Mouse (Mus musculus): ENCODE results near the gene Fbxo11.

Gene Fbxo11

DNA sequence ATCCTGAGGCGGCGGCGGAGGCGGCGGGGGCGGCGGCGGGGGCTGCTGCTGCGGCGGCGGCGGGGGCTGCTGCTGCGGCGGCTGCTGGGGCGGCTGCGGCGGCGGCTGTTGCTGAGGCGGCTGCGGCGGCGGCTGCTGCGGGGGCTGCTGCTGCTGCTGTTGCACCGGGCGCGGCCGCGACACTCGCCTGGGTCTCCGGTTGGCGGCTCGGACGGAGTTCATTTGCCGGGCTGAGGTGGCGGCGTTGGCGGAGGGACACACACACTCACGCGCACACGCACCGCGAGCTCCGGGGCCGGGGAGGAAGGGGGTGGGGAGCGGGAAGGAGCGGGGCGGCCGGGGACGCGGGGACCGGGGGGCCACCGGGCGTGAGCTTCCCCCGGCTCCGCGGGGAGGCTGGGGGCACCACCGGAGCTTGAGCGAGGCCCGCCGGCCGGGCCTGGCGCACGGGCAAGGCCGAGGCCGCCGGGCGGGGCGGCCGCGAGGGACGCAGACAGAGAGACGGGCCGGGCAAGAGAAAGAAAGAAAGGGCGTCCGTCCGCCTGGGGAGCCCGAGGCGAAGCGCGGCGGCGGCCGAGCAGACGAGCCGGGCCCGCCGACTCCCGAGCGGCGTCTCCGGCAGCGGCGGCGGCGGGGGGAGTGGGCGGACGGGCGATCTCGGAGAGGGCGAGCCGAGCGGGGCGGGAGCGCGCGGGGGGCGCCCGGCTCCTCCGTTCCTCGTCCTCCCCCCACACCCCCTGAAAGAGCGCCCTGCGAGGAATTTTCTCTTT, at the start of gene Fbxo11:
Gene Fbxo11 (minus strand): TSS at position 261 of the 770 bp plus-strand sequence.
- peak; percentile 75 for DNase-seq (ENCODE audit: low read depth, low spot score)

DNA sequence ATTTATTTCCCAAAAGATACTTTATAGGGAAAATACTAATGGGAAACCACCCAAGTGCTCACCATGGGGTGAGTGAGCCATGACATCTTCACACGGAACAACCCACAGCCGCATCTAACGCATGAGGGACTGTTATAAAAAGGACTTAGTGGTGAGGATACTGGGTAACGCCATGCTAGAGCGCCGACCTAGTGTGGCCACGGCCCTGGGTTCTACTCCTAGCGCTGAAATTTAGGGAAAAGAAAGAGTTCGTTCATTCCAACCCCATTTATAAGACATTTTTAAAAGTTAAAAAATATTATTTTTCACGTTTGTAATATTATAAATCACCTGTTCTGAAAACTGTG, 48.8 kb upstream of the Fbxo11 start:
- DNase-seq (ENCODE audit: low read depth, low spot score) = no peak

DNA sequence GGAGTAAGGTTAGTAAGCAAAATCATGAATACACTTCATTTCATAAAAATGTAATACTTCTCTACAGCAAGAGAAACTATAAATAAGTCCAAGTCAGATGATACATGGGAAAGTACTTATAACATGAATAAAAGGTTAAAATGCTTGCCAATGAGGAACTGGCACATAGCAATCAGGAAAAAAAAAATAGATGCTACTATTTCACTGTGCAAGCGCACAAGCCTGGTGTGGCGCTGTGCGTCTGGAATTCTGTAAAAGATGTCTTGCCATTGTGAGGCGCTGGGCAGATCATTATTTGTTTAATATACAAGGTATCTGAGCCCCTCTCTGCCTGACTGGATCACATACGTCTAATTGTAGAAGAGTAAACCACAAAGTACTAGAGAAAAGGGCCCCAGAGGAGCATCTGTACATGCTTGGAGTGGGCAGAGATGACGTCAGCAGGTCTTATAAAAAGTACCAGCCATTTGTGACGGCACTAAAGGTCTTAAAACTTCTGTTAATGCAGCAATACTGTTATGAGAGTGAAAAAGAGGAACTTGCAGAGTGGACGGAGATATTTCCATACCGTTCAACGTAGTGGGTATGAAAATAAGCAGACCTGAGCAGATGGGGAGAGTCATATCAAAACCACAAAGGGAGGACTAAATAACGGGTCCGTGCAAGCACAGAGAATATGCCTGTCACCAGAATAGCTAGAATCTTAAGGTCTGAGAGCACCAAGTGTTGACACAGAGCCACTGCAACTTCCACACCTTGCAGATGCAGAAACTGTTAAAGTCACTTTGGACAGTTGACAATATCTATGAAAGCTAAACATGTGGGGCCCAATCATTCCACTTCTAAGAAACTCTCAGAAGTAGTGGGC, 48.2 kb upstream of the Fbxo11 start:
- no peak for DNase-seq (ENCODE audit: low read depth, low spot score)

DNA sequence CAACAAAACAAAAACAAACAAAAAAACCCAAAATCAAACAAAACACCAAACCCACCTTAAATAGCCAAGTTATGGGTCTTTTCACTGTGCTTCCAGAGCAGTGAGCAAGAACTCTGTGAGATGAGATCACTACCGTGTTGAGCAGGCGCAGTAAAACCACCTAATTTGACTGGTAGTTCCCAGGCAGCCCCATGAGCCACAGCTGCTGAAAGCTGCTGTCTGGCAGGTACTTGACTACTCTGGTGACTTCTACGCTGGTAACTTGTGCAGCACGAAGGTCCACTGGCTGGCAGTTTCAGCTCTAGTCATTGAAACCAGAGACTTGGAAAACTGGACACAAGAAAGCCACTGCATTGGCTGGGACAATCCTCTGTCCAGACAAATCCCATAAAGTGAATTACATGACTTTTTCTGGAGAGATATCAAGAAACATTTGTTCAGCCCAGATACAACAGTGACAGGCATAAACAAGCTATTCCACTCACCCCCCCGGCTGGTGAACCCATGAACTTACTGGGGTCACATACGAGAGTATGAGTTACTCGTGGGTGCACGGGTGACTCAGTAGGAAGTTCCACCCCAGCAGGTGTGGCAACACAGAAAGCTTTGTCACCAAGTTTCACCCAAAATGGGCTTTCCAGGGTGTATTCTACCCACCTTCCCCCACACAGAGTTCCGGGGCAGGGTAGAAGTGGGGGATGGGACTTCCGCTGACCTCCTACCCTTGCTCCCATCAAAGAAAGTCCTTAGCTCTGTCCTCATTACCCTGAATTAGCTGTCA, 47.0 kb upstream of the Fbxo11 start:
- no peak for DNase-seq (ENCODE audit: low read depth, low spot score)

- DNase-seq (ENCODE audit: low read depth, low spot score) = no peak
These were observed 46.1 kb upstream of the Fbxo11 start for GRCm38 (mm10) chr17:88111081-88111796.

DNA sequence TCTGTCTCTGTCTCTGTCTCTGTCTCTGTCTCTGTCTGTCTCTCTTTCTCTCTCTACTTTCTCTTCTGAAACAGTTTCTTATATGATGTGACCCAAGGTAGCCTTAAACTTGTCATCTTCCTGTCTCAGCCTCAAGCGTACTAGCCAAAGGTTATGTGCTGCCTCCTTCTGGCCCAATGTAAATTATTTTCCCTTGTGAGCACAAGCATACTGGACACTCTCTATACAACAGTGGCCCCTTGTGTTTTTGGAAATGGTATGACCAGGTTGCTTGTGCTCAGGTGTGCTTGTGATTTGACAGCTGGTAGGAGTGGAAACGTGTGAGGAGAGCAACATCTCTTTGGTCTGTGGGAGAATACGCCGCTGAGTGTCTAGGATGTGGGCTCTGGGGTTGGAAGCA, 42.6 kb upstream of the Fbxo11 start:
- DNase-seq (ENCODE audit: low read depth, low spot score) = peak; percentile 17

DNA sequence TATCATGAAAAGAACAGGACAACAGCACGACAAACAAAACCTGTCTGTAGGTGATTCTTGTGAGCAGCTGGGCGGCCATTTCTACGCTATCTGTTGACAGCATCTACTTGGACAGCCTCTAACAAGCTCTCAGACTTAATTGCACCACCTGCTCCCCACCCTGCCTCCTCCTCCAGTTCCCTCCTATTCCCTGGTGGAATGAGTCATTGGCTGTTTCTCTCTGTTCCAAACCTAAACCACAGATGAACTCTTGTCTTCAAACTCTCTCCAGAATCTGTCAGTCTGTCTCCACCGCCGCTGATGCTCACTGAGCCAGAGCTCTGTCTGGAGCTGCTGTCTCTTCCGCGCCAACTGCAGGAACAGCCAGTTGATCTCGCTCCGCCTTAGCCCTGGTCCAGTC, 41.3 kb upstream of the Fbxo11 start:
- DNase-seq (ENCODE audit: low read depth, low spot score) = peak; percentile 79

- DNase-seq (ENCODE audit: low read depth, low spot score) = no peak
These were observed 37.5 kb upstream of the Fbxo11 start for GRCm38 (mm10) chr17:88102597-88102996.

DNA sequence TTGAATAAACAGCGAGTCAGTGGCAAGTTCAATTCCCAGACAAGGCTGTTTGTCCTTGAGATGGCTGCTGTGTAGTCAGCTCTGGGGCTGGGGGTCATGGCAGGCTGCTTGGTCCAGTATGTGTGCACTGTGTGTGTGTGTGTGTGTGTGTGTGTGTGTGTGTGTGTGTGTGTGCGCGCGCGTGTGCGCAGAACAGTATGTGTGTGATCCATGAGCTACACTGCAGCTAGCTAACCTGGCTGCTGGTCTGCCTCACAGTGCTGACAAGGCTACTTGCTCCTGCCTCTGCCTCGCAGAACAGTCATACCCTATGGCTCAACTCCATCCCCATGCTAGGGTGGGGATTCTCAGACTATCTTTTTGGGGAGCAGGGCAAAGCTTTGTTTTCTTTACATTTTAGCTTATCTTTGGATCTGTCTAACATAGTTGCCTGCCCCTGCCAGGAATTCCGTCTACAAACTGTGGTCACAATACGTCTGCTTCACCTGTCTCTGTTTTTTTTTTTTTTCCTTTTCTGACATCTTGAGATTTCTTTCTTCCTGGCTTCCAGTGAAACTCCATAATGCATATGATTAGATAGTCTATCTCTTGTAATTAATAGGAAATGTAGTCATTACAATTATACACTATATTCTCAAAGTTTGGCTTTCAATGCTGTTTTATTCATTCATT, 33.2 kb upstream of the Fbxo11 start:
- DNase-seq (ENCODE audit: low read depth, low spot score) = no peak

GRCm38 (mm10) chr17:88097543-88097942, 32.5 kb upstream of the Fbxo11 start:
- no peak for DNase-seq (ENCODE audit: low read depth, low spot score)

DNA sequence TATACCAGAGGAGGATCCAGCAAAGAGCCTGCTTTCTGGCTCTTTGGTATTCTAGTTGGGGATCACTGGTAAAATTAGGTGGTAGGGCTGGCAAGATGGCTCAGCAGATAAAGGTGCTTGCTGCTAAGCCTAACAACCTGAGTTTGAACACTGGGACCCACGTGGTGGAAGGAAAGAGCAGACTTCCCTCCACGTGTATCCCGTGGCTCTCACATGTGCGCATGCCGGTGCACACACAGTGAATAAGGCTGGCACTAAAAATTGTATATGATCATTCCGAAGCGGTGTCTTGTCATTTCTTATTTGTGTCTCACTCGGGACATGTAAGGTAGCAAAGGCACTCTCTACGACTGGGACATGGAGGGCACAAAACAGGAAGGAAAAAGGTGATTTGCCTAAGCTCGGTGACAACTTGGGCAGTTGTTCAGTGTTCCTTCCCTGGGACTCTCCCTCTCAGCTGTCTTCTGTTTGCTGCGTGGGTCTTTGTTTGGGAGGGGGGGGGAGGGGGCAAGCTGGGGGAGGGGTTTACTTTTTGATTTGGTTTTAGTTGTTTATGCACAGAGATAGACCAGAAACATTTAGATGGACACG, 31.8 kb upstream of the Fbxo11 start:
- DNase-seq (ENCODE audit: low read depth, low spot score) = no peak

GRCm38 (mm10) chr17:88095517-88096198, 30.6 kb upstream of the Fbxo11 start:
- no peak for DNase-seq (ENCODE audit: low read depth, low spot score)

GRCm38 (mm10) chr17:88094327-88094726, 29.2 kb upstream of the Fbxo11 start:
- no peak for DNase-seq (ENCODE audit: low read depth, low spot score)

DNA sequence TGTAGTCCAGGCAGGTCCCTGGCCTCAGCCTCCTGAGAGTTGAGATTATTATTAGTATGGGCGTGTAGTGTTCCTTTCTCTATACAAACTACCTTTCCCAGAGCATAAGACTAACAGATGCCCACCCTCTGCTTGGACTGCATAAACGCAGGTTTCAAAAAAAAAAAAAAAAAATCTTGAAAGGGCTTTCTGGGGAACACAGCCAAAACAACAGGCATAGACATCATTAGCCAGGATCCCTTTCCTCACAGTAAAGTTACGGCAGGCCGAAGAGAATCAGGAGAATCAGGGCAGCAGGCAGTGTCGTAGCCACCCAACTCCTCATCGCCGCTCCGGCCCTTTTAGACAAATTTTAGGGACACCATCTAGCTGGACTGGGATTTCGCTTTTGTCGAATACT, 28.7 kb upstream of the Fbxo11 start:
- DNase-seq (ENCODE audit: low read depth, low spot score) = no peak

DNA sequence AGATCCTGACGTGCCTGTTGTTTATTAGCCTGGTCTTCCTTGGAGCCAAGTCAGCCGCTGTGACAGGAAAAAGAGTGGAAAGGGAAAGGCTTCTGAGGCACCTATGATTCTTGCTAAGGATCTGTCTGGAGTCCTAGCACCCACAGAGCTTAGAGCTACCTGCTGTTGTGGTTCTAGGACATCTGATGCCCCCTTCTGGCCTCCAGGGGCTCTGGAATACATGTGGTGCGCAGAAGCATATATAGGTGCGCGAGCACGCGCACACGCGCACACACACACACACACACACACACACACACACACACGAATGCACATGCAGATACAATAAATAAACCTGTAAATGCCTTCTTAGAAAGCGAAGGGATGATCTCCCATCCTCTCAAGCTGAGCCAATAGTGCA, 20.9 kb upstream of the Fbxo11 start:
- no peak for DNase-seq (ENCODE audit: low read depth, low spot score)

DNA sequence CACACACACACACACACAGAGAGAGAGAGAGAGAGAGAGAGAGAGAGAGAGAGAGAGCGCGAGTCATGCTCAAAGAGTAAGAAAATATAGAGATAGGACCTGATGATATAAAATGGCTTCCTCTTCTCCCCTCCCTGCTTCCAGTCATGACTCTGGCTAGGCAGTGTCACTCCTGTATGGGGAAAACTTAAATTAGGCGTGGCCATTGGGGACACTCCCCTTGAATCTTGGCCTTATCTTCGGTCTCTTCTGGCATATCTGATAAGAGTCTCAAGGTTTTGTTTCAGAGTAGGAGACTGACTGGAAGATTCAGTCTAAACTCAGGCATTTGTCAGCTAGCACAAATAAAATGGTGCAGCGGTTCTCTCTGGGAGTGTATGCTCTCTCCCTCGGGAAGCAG, 16.4 kb upstream of the Fbxo11 start:
- DNase-seq (ENCODE audit: low read depth, low spot score) = no peak

GRCm38 (mm10) chr17:88079771-88080170, 14.7 kb upstream of the Fbxo11 start:
- DNase-seq (ENCODE audit: low read depth, low spot score) = no peak

- no peak for DNase-seq (ENCODE audit: low read depth, low spot score)
These were observed 7.0 kb upstream of the Fbxo11 start for GRCm38 (mm10) chr17:88072047-88072446.

- DNase-seq (ENCODE audit: low read depth, low spot score) = no peak
These were observed 3.1 kb upstream of the Fbxo11 start for GRCm38 (mm10) chr17:88068024-88068719.

All from brain, adult 2 months (tissue).